Mouse (Mus musculus): ENCODE data around the gene Itpk1.

Itpk1 gene

DNA sequence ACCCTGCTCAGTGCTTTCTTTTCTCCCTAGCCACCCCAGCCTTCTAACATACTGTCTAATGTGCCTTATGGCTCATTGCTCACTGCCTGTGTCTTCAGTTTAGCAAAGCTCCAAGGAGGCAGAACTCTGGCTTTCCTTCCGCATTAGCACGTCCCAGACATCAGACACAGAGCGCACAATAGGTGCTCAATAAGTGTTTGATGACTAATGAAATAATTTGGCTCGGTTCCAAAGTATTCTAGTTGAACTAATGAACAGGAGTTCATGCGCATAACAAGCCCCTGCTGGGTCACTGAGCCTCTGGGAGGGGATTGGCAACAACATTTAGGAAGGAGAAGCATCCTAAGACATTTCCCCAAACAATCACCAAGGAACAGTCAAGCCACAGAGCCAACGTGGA, 152.7 kb downstream of the Itpk1 start:
- DNase-seq (ENCODE audit: low spot score): no peak

DNA sequence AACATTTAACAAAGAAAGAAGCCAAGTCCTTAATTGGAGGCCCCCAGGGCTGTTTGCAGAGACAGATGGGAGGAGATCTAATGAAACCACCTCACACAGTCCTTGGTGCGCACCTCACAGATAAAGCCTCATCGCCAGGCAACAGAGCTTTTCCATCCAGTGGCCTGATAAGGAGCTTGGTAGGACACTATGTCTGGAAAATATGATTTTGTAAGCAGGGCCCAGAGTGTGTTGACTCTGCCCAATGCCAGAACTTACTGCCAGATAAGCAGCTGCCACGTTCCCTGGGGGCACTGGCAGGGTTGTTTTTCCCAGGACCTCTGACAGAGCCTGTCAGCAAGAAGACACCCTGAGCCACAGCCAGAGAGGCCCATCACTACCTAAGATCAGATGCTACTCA, 153.5 kb downstream of the Itpk1 start:
- DNase-seq (ENCODE audit: low spot score): no peak

DNA sequence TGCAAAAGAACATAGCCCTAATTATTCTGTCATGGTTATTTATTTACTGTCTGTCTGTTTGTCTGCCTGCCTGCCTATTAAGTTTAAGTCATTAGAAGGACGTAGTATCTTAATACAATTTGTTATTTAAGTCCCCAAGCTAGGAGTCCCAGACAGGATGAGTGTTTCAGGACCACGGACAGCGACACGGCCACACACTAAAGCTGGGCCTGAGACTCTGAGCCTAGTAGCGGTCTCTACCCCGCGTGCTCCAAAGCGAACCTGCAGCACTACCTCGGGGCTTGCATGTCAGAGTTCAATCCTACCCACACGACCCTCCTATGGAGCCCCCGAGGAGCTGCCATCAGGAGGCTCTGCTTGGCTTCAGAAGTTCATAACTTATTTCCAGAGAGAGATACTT, 154.2 kb downstream of the Itpk1 start:
- peak; percentile 61 for DNase-seq (ENCODE audit: low spot score)

- no peak for DNase-seq (ENCODE audit: low spot score)
These were observed 159.6 kb downstream of the Itpk1 start for GRCm38 (mm10) chr12:102545122-102545521.

DNA sequence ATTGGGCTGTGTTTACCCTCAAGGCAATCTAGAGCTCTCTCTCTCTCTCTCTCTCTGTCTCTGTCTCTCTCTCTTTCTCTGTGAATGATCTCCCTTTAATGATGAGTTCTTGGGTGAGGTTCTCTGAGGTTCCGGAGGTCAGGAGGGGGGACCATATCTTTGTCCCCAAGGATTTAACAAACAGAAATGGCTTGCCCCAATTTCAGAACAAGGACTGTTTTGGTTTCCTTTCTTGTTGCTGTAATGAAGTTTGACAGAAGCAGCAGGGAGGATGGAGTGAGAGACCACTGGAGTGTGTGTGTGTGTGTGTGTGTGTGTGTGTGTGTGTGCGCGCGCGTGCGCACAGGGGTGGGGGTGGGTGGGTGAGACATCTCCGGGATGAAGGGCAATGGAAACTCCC, 163.6 kb downstream of the Itpk1 start:
- DNase-seq (ENCODE audit: low spot score): no peak

DNA sequence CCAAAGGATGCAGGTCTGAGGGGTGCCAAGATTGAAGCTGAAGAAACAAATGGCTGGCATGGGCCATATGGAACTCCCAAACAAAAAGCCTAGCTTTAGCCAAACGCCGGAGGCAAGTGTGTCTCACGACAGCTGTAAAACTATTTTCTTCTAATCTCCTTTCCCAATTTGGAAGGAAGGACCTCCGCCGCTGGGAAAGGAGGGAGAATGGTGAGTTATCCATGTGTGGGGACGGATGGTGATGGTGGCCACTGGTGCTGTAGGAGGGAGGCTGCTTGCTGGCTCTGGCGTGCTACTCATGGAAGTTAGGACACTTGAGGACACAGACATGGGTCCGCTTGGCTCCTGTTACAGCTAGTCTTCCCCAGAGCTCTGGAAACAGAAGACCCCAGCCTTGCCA, 164.5 kb downstream of the Itpk1 start:
- DNase-seq (ENCODE audit: low spot score): no peak

GRCm38 (mm10) chr12:102535796-102536195, 168.9 kb downstream of the Itpk1 start:
- DNase-seq (ENCODE audit: low spot score): no peak

DNA sequence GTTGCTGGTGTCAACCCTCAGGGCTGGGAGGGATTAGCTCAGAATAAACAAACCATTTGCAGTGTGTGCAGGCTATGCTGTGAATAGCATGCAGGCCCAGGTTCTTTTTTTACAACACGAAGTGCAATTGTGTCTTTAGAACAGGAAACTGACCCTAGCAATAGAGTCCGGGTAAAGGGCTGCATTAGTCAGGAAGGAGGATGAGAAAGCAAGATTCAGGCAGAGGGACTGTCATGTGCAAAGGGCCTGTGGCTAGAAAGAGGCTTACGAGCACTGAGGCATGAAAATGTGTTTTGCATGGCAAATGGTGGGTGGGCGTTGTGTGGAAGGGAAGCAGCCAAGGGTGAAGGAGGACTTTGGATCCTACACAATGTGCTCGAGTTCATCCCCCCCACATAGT, 176.7 kb downstream of the Itpk1 start:
- DNase-seq (ENCODE audit: low spot score): no peak

GRCm38 (mm10) chr12:102524760-102525159, 180.0 kb downstream of the Itpk1 start:
- DNase-seq (ENCODE audit: low spot score): peak; percentile 40

DNA sequence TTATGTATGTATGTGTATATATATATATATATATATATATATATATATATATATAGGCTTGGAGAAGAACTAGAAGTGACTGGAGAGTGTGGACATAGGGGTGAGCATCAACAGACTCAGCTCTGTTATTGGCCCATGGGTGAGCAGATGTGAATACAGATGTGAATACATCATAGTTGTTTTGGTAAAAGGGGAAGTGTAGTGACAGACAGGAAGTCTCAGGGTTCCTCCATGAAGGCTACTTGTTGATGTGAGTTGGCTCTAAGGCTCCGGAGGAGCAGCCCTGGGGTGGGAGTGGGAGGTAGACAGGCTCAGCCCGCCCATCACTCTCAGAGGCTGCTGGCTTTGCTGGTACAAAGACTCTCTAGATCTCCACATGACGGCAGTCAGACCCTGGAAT, 180.5 kb downstream of the Itpk1 start:
- DNase-seq (ENCODE audit: low spot score): no peak

GRCm38 (mm10) chr12:102521777-102522319, 182.9 kb downstream of the Itpk1 start:
- no peak for DNase-seq (ENCODE audit: low spot score)

- no peak for DNase-seq (ENCODE audit: low spot score)
These were observed 184.6 kb downstream of the Itpk1 start for GRCm38 (mm10) chr12:102519929-102520720.

Measured in testis, postnatal 14 days (tissue).